Mouse (Mus musculus): Measurements from ENCODE around the gene Fmnl1.

Fmnl1 gene

GRCm38 (mm10) chr11:103170494-103171285 lies at the start of gene Fmnl1:
Gene Fmnl1 (plus strand): TSS chr11:103171107.
- ATAC-seq (ENCODE audit: low TSS enrichment): no peak

- peak; percentile 14; the same call in 1 of the 2 replicates for ATAC-seq (ENCODE audit: low TSS enrichment)
Observed at GRCm38 (mm10) chr11:103131701-103132575, 39.0 kb upstream of the Fmnl1 start, which contains the start of gene Hexim2. Gene Hexim2 (plus strand): TSS chr11:103132429.

- peak; percentile 91 for ATAC-seq (ENCODE audit: low TSS enrichment)
Observed at GRCm38 (mm10) chr11:103132576-103133455, 38.1 kb upstream of the Fmnl1 start.

GRCm38 (mm10) chr11:103133456-103134185 lies 37.3 kb upstream of the Fmnl1 start:
- ATAC-seq (ENCODE audit: low TSS enrichment): no peak

GRCm38 (mm10) chr11:103134221-103134620 lies 36.7 kb upstream of the Fmnl1 start:
- ATAC-seq (ENCODE audit: low TSS enrichment): no peak

- no peak for ATAC-seq (ENCODE audit: low TSS enrichment)
Observed at GRCm38 (mm10) chr11:103136039-103136577, 34.8 kb upstream of the Fmnl1 start.

- no peak for ATAC-seq (ENCODE audit: low TSS enrichment)
Observed at GRCm38 (mm10) chr11:103139951-103140762, 30.8 kb upstream of the Fmnl1 start.

GRCm38 (mm10) chr11:103140763-103141100 lies 30.2 kb upstream of the Fmnl1 start:
- ATAC-seq (ENCODE audit: low TSS enrichment): no peak

- ATAC-seq (ENCODE audit: low TSS enrichment): no peak
Observed at GRCm38 (mm10) chr11:103141101-103141943, 29.6 kb upstream of the Fmnl1 start.

GRCm38 (mm10) chr11:103141944-103142255 lies 29.0 kb upstream of the Fmnl1 start:
- ATAC-seq (ENCODE audit: low TSS enrichment): no peak

- peak; percentile 89 for ATAC-seq (ENCODE audit: low TSS enrichment)
Observed at GRCm38 (mm10) chr11:103142441-103143182, 28.3 kb upstream of the Fmnl1 start.

GRCm38 (mm10) chr11:103144309-103145285 lies 26.3 kb upstream of the Fmnl1 start:
- no peak for ATAC-seq (ENCODE audit: low TSS enrichment)

GRCm38 (mm10) chr11:103146386-103146785 lies 24.5 kb upstream of the Fmnl1 start:
- ATAC-seq (ENCODE audit: low TSS enrichment): no peak

- no peak for ATAC-seq (ENCODE audit: low TSS enrichment)
Observed at GRCm38 (mm10) chr11:103147766-103148165, 23.1 kb upstream of the Fmnl1 start.

- no peak for ATAC-seq (ENCODE audit: low TSS enrichment)
Observed at GRCm38 (mm10) chr11:103149771-103150170, 21.1 kb upstream of the Fmnl1 start.

GRCm38 (mm10) chr11:103158621-103159478 lies 12.1 kb upstream of the Fmnl1 start:
- ATAC-seq (ENCODE audit: low TSS enrichment): peak; percentile 94
